Mouse (Mus musculus) left cerebral cortex, adult 9 months (tissue): ENCODE data around the gene Ccdc126.

Experiments used
- DNase-seq, 2 experiments: peaks; one replicate each; pipeline ENCODE4 v3.0.0; 2022; ENCODE audit warnings: low spot score in 2 of 2

The Ccdc126 gene

GRCm38 (mm10) chr6:49343737-49344469 lies 24.8 kb downstream of the Ccdc126 start:
- DNase-seq, result no peak

DNA sequence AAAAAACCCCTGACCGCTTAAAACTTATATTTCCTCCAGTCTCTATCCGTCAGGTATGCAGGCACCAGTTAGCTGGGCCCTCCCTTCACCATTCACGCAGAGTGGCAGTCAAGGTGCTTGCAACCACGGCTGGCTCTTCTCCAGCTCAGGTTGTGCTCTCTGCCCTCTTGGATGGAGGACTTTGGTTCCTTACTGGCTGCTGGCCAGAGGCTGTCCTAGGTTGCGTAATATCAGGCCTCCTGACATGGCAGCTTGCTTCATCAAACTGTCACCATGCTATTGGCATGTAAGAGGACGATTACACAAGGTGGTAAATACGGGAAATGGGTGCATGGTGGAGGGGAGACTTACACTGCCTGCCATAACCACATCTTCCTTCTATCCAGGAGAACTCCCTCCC lies 30.8 kb downstream of the Ccdc126 start:
- DNase-seq, result no peak

- DNase-seq, result no peak
These were observed 35.5 kb downstream of the Ccdc126 start for GRCm38 (mm10) chr6:49354613-49355012.

GRCm38 (mm10) chr6:49355171-49355570 lies 36.1 kb downstream of the Ccdc126 start:
- no peak for DNase-seq

DNA sequence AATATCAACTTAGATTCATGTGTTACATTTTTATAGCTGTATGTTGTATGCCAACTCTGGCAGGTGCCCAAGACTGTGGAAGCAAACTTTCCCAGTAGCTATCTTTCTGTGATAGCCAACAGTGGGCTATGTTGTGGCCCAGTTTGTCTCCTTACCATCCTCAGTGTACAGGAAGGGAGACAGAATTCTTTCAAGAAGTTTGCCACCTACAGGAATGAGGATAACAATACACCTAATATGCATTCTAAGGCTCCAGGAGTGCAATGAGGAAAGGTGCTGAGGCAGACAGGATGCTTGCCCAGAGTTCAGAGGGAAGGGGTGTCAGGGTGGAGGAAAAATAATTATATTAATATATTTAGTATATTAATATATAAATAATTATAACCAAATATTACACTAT lies 41.3 kb downstream of the Ccdc126 start:
- DNase-seq, result no peak

- peak; percentile 47 to 69 for DNase-seq
These were observed 48.3 kb downstream of the Ccdc126 start, which contains the start of gene Fam221a for GRCm38 (mm10) chr6:49367159-49368054. TSS of gene Fam221a (plus strand) at chr6:49367739.

- no peak for DNase-seq
These were observed 49.1 kb downstream of the Ccdc126 start for GRCm38 (mm10) chr6:49368212-49368611.

DNA sequence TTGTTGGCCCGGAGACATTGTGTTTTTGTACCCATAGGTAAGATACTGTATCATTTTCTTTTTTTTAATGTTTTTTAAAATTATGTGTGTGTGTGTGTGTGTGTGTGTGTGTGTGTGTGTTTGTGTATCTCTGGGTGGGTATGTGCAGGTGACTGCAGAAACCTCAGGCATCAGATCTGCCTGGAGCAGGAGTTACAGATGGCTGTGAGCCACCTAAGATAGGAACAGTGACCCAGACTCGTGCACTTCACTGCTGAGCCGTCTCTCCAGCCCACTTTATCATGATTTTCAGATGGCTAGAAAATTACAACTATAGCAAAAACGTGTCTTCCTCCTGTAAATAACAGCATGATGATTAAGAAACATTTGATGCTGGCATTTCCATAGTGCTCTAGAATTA lies 53.6 kb downstream of the Ccdc126 start:
- no peak for DNase-seq

GRCm38 (mm10) chr6:49373943-49374342 lies 54.9 kb downstream of the Ccdc126 start:
- DNase-seq, result no peak

GRCm38 (mm10) chr6:49378328-49378727 lies 59.3 kb downstream of the Ccdc126 start:
- DNase-seq, result no peak
